Mouse (Mus musculus): ENCODE results near the gene Adipor1.

- TF ChIP-seq POLR2A (IDR thresholded peaks at IDR 0.05; ENCODE audit: extremely low read depth, insufficient read depth, low read length) (no peak), CTCF (IDR thresholded peaks at IDR 0.05; ENCODE audit: low read depth, low read length) (no peak)
Observed at GRCm38 (mm10) chr1:134433002-134433401, 17.8 kb downstream of the Adipor1 start.

Measured in liver, adult 2 months (tissue).